Mouse (Mus musculus) small intestine, adult 2 months (tissue): Measurements from ENCODE around the gene Tmem37.

Experiments used
- CTCF ChIP-seq: fragments of 200-500 bp; IDR thresholded peaks from 2 replicates; pipeline ENCODE4 v1.5.1; 2012; ENCODE audit warnings: low read depth, mild to moderate bottlenecking, control low read depth, inconsistent platforms, low read length, moderate library complexity, mixed read lengths; ENCODE audit not compliant: insufficient replicate concordance, insufficient read length; ENCODE audit errors: extremely low read depth
- POLR2A ChIP-seq: fragments of 200-500 bp; IDR thresholded peaks from 2 replicates; pipeline ENCODE4 v1.6.1; 2012; ENCODE audit warnings: low read depth, mild to moderate bottlenecking, control low read depth, inconsistent platforms, low read length, moderate library complexity

- TF ChIP-seq CTCF = no peak
- TF ChIP-seq POLR2A = no peak
These were observed 51.9 kb downstream of the Tmem37 start for GRCm38 (mm10) chr1:120021951-120022350.
